Mouse (Mus musculus) spleen, adult 2 months (tissue): Measurements from ENCODE around the gene Cpne1. TPM values are rescaled to one million over a fixed set of nuclear protein-coding genes. Genes with fewer than 3 reads are reported as not detected.
"Not testable (repeated sequence)": the region's sequence is repeated elsewhere in the genome, so short reads cannot be mapped to it uniquely, and the experiment has no call there.

Source experiments
- DNase-seq, 2 experiments: peaks; one replicate each; pipeline versions ENCODE4 v3.0.0 to v3.0.0-alpha.2; 2012 to 2021; ENCODE audit warnings: low spot score in 2 of 2, low read depth in 1 of 2
- H3K27ac ChIP-seq: fragments of 200-500 bp; 2 replicates; pipeline ENCODE4 v1.5.1; 2012; ENCODE audit warnings: low read length, inconsistent platforms; ENCODE audit not compliant: insufficient read depth
- H3K27me3 ChIP-seq: fragments of 200-500 bp; 2 replicates; pipeline ENCODE4 v1.6.1; 2012; ENCODE audit warnings: mild to moderate bottlenecking, moderate library complexity, low read length, inconsistent platforms; ENCODE audit not compliant: control insufficient read depth, insufficient read depth
- H3K36me3 ChIP-seq: fragments of 200-500 bp; 2 replicates; pipeline ENCODE4 v1.6.1; 2012; ENCODE audit warnings: mild to moderate bottlenecking, low read length, inconsistent platforms; ENCODE audit not compliant: control insufficient read depth, insufficient read depth
- H3K4me1 ChIP-seq: fragments of 200-500 bp; 2 replicates; pipeline ENCODE4 v1.6.1; 2011; ENCODE audit warnings: inconsistent platforms; ENCODE audit not compliant: control insufficient read depth, insufficient read depth, insufficient read length
- H3K4me3 ChIP-seq: fragments of 200-500 bp; 2 replicates; pipeline ENCODE4 v1.5.1; 2011; ENCODE audit warnings: mild to moderate bottlenecking, inconsistent platforms; ENCODE audit not compliant: insufficient read depth, insufficient read length; ENCODE audit errors: extremely low read depth
- CTCF ChIP-seq: fragments of 200-500 bp; IDR thresholded peaks from 2 replicates; pipeline ENCODE4 v1.5.1; 2011; ENCODE audit warnings: mild to moderate bottlenecking, inconsistent platforms; ENCODE audit not compliant: insufficient read depth, insufficient read length, insufficient replicate concordance; ENCODE audit errors: extremely low read depth
- POLR2A ChIP-seq: fragments of 200-500 bp; IDR thresholded peaks from 2 replicates; pipeline ENCODE4 v1.6.1; 2011; ENCODE audit warnings: low read depth, low read length, inconsistent platforms
- WGBS: fragments of 180-500 bp; shearing (Covaris S2); methylation state at CpG from one replicate; pipeline ENCODE4 v1.1.7; 2018; 5-methylcytosine and 5-hydroxymethylcytosine counted together
- polyA plus RNA-seq: library from polyadenylated mRNA; depleted of rRNA; stranded (reverse); fragments of >200 nt; gene quantifications from 2 replicates; pipeline ENCODE4 v1.2.3, GENCODE M21; 2012

The Cpne1 gene
- polyA plus RNA-seq, 1 experiment = 92.0 TPM

DNA sequence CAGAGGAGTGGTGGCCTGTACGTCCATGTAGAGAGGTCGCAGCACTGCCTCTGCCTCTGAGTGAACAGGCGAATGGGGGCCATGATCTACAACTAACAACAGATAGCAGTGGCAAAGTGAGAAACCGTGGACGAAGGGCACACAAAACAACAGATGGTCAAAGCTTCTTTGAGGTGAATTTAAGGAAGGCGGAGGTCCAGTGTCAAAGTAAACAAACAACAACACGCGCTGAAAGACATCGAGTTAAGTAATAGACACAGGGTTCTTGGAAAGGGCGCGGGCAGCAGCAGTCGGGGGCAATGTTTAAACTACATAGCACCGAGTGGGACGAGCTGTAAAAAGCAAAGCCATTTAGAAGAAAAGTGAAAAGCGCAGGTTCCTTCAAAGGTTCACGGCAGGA is 31.6 kb upstream of the Cpne1 start:
- 3% methylated on average over 16 of the region's 16 CpGs for WGBS
- Histone ChIP-seq H3K4me3 (peak overlapping the region; percentile 90), H3K27me3 (no peaks in the 10 kb centered on the region), H3K27ac (no peak overlapping the region), H3K36me3 (peaks cover 17% of the 10 kb centered on the region), H3K4me1 (no peaks in the 10 kb centered on the region)
- no peak for DNase-seq
- TF ChIP-seq POLR2A (no peak), CTCF (no peak)

DNA sequence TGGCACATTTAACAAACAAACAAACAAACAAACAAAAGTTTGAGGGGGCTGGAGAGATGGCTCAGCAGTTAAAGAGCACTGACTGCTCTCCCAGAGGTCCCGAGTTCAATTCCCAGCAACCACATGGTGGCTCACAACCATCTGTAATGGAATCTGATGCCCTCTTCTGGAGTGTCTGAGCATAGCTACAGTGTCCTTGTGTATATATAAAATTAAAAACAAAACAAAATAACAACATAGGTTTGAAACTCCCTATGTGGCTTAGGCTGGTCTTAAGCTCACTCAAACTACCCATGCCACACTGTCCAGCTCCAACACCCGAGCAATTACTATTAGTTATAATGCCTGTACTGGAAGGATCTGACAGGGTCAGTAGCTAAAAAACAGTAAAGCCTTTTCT is 31.1 kb upstream of the Cpne1 start:
- H3K36me3 ChIP-seq = peaks cover 14% of the 10 kb centered on the region
- no peak overlapping the region for H3K27ac ChIP-seq
- TF ChIP-seq CTCF (no peak), POLR2A (no peak)
- H3K4me1 ChIP-seq = no peaks in the 10 kb centered on the region
- no peak for DNase-seq
- no peak overlapping the region for H3K4me3 ChIP-seq
- no peaks in the 10 kb centered on the region for H3K27me3 ChIP-seq
- WGBS = 86% methylated on average over 2 of the region's 2 CpGs

DNA sequence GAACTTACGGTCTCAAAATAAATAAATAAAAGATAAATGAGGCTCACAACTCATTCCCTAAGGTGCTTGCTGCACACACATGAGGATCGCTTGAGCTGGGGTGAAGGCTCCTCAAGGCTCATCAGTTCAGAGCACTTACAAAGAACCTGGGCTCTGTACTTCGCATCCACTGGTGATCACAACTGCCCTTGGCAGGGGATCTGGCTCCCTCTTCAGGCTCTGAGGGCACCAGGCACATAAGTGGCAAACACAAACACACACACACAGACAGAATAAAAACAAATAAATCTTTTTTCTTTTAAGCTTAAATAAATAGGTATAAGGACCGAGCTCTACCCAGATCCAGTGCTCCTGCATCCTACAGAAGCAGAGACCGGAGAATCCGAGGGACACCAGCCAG is 23.9 kb upstream of the Cpne1 start:
- Histone ChIP-seq H3K4me3 (no peak overlapping the region), H3K4me1 (no peaks in the 10 kb centered on the region), H3K27ac (no peak overlapping the region), H3K27me3 (no peaks in the 10 kb centered on the region), H3K36me3 (peaks cover 15% of the 10 kb centered on the region)
- peak; percentile 33; the same call in 1 of the 2 replicates for TF ChIP-seq CTCF
- no peak for TF ChIP-seq POLR2A
- no peak for DNase-seq
- 91% methylated on average over 6 of the region's 6 CpGs for WGBS

DNA sequence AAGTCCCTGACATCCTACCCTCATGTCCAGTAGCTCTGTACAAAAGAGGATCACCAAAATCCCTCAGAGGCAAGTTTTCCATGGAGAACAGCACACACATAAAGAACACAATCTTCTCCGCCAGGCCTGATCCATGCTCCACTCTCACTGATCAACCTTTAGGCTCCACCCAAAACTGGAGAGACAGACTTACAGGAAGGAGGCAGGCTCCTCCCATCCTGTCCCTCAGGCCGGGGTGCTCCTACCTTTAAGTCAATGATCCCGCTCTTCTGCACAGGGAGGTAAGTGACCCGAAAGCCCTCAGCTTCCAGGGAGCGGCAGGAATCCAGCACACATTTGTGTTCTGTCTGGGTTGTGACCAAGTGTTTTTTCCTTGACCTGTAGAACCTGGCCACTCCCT is 22.4 kb upstream of the Cpne1 start:
- 90% methylated on average over 5 of the region's 5 CpGs for WGBS
- H3K4me1 ChIP-seq = no peaks in the 10 kb centered on the region
- no peak for TF ChIP-seq POLR2A
- no peak for TF ChIP-seq CTCF
- no peak overlapping the region for H3K27ac ChIP-seq
- H3K27me3 ChIP-seq = no peaks in the 10 kb centered on the region
- DNase-seq = no peak
- peaks cover 12% of the 10 kb centered on the region for H3K36me3 ChIP-seq
- no peak overlapping the region for H3K4me3 ChIP-seq

DNA sequence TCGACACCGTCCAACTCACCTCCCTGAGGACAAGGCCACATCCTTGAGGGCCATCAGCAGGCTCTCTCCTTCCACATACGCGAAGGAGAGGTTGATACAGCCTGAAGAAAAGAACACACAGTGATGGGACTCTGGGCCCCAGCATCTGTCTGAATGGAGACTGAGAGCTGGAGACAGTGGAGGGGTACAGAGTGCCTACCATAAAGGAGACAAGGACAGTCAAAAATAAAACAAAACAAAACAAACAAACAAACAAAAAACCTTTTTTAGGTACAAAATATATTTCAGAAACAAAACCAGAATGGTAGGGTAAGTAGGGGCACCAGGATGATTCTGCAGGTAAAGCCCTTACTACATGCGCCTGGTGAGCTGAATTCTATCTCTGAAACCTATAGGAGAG is 15.2 kb upstream of the Cpne1 start, which contains the start of gene Gm28036:
Gene Gm28036 (minus strand): TSS at position 101 of the 400 bp plus-strand sequence.
- Histone ChIP-seq H3K4me1 (no peaks in the 10 kb centered on the region), H3K4me3 (no peak within 1 kb of the TSS), H3K36me3 (peaks cover 31% of the 10 kb centered on the region), H3K27ac (no peak within 1 kb of the TSS), H3K27me3 (no peaks in the 10 kb centered on the region)
- DNase-seq = no peak
- WGBS = 97% methylated on average over 5 of the region's 5 CpGs
- TF ChIP-seq CTCF = no peak
- TF ChIP-seq POLR2A = no peak

DNA sequence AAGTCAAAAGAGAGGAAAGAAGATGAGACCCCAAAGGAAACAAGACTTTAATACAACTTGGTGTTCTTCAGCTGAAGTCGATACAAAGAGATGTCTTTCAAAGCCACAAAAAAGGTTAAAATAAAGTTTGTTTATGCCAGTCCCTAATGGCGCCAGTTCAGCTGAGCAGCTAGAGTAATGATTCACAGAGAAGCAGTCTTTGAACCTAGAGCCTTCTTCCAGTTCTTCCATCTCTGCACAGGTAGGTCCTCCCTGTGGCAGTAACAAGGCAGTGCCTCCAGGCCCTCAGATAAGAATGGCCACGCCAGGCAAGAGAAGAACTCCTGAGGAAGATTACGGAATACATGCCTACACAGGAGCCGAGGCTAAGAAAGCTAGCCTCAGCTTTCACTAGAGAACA is 12.0 kb upstream of the Cpne1 start:
- DNase-seq = no peak
- 92% methylated on average over 5 of the region's 5 CpGs for WGBS
- Histone ChIP-seq H3K27ac (no peak overlapping the region), H3K27me3 (no peaks in the 10 kb centered on the region), H3K4me1 (no peaks in the 10 kb centered on the region), H3K4me3 (no peak overlapping the region), H3K36me3 (peaks cover 23% of the 10 kb centered on the region)
- TF ChIP-seq POLR2A (no peak), CTCF (no peak)

DNA sequence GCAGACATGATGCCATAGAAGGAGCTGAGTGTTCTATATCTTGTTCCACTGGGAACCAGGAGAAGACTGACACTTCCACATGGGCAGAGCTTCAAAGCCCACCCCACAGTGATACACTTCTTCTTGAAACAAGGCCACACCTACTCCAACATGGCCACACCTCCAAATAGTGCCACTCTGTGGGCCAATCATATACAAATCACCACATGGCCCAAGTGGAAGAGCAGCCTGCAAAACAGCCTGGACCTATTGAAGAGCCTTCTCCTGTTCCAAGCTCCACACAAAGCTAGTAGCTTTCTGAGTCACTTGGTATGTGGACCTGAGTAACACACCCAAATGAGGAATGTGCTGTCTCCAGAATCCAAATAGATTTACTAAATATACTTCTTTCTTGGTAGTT is 7.8 kb upstream of the Cpne1 start:
- no peaks in the 10 kb centered on the region for H3K27me3 ChIP-seq
- peaks cover 7% of the 10 kb centered on the region for H3K36me3 ChIP-seq
- no peak overlapping the region for H3K4me3 ChIP-seq
- no peak for DNase-seq
- no peak overlapping the region for H3K27ac ChIP-seq
- TF ChIP-seq CTCF (no peak), POLR2A (no peak)
- no peaks in the 10 kb centered on the region for H3K4me1 ChIP-seq

DNA sequence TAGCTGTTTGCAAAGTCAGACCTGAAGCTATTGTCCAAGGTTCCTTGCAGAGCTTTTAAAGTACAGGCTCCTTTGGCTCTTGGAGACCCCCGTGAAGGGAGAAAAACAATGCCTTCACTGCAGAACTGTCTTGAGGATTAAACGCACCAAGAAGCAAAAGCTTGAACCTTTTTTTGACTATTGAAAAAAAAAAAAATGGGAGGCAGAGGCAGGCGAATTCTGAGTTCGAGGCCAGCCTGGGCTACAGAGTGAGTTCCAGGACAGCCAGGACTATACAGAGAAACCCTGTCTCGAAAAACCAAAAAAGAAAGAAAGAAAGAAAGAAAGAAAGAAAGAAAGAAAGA is 287 bp upstream of the Cpne1 start:
- DNase-seq, H3K27me3 ChIP-seq, H3K4me1 ChIP-seq, H3K36me3 ChIP-seq: not testable (repeated sequence)
- 14% methylated on average over 5 of the region's 5 CpGs for WGBS
- Histone ChIP-seq H3K4me3 (peak overlapping the region; percentile 98), H3K27ac (peak overlapping the region; percentile 95)
